Mouse (Mus musculus): ENCODE results near the gene Gm11099. TPM values are rescaled to one million over a fixed set of nuclear protein-coding genes. Genes with fewer than 3 reads are reported as not detected.

The Gm11099 gene
- polyA plus RNA-seq, 1 experiment from 2014 or later: not detected

DNA sequence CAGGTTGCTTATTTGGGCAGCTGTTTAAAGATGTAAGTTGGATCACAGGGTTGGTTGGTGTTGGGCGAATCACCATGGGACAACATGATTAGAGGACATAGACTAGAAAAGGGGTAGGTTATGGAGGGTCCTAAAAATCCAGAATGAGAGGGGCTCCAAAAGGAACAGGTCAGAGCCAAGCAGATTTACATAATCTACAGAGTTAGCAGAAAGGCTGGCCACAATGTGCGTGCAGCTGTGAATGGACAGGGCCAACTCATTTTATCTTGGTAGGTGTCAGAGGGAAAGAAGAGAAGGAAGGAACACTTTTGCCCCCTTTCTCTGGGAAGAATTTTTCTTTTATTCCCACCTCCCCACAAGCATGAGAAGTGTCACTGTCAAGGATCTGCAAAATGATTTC, 97.1 kb downstream of the Gm11099 start:
- WGBS: 87% methylated on average over 2 of the region's 2 CpGs
- Histone ChIP-seq H3K4me2 (ENCODE audit: low read depth, low read length) (no peak overlapping the region), H3K4me3 (ENCODE audit: low read length) (no peak overlapping the region), H3K9ac (ENCODE audit: low read length) (no peak overlapping the region), H3K4me1 (ENCODE audit: control insufficient read depth, insufficient read depth, low read length) (no peaks in the 10 kb centered on the region), H3K27ac (ENCODE audit: low read length) (no peak overlapping the region), H3K9me3 (replicated peaks; ENCODE audit: control insufficient read depth, low read length) (peaks cover 3% of the 10 kb centered on the region), H3K36me3 (ENCODE audit: control insufficient read depth, insufficient read depth) (no peaks in the 10 kb centered on the region), H3K27me3 (ENCODE audit: control insufficient read depth, insufficient read depth, low read length) (no peaks in the 10 kb centered on the region)
- ATAC-seq (replicated peaks; ENCODE audit: extremely low read depth, insufficient read depth, low FRiP score): no peak

- H3K4me3 ChIP-seq (ENCODE audit: low read length): no peak overlapping the region
- no peak overlapping the region for H3K4me2 ChIP-seq (ENCODE audit: low read depth, low read length)
- no peak for ATAC-seq (replicated peaks; ENCODE audit: extremely low read depth, insufficient read depth, low FRiP score)
- no peak overlapping the region for H3K9ac ChIP-seq (ENCODE audit: low read length)
- no peaks in the 10 kb centered on the region for H3K36me3 ChIP-seq (ENCODE audit: control insufficient read depth, insufficient read depth)
- H3K27me3 ChIP-seq (ENCODE audit: control insufficient read depth, insufficient read depth, low read length): no peaks in the 10 kb centered on the region
- H3K9me3 ChIP-seq (replicated peaks; ENCODE audit: control insufficient read depth, low read length): peaks cover 3% of the 10 kb centered on the region
- no peaks in the 10 kb centered on the region for H3K4me1 ChIP-seq (ENCODE audit: control insufficient read depth, insufficient read depth, low read length)
- WGBS: 55% methylated on average over 2 of the region's 2 CpGs
- H3K27ac ChIP-seq (ENCODE audit: low read length): no peak overlapping the region
Observed at GRCm38 (mm10) chr2:58956770-58957300, 97.6 kb downstream of the Gm11099 start.

Measured in heart, embryonic 16.5 days (tissue).